Mouse (Mus musculus) small intestine, adult 2 months (tissue): ENCODE measurements around the gene Pdk1.

Experiments
- CTCF ChIP-seq: fragments of 200-500 bp; IDR thresholded peaks from 2 replicates; pipeline ENCODE4 v1.5.1; 2012; ENCODE audit warnings: low read depth, mild to moderate bottlenecking, control low read depth, inconsistent platforms, low read length, moderate library complexity, mixed read lengths; ENCODE audit not compliant: insufficient replicate concordance, insufficient read length; ENCODE audit errors: extremely low read depth
- POLR2A ChIP-seq: fragments of 200-500 bp; IDR thresholded peaks from 2 replicates; pipeline ENCODE4 v1.6.1; 2012; ENCODE audit warnings: low read depth, mild to moderate bottlenecking, control low read depth, inconsistent platforms, low read length, moderate library complexity

DNA sequence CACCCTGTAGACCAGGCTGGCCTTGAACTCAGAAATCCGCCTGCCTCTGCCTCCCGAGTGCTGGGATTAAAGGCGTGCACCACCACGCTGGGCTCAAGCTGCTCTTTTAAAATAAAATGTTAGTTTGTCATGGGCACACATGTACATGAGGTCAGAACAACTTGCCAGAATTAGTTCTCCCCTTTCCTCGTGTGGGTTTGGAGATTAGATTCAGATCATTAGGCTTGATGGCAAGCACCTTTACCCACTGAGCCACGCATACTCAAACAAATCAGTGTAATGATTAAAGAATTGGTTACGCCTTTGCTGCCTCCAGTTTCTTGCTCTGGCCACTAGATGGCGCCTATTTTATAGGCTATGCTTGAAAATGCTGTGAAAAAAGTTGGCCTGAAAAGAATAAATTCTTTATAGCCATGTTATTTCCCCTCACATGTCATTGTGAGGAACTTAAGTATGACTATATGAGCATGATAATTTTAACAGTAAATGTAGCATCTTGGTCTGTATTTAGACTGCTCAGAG lies 25.4 kb downstream of the Pdk1 start:
- no peak for TF ChIP-seq POLR2A
- no peak for TF ChIP-seq CTCF
